Mouse (Mus musculus) lung, adult 2 months (tissue): ENCODE data around the gene Snx30.

Source experiments
- CTCF ChIP-seq: fragments of 200-500 bp; IDR thresholded peaks from 2 replicates; pipeline ENCODE4 v1.5.1; 2011; ENCODE audit warnings: mild to moderate bottlenecking, low read length, control low read depth; ENCODE audit not compliant: insufficient read depth
- POLR2A ChIP-seq: fragments of 200-500 bp; IDR thresholded peaks from 2 replicates; pipeline ENCODE4 v1.6.1; 2011; ENCODE audit warnings: low read depth, mild to moderate bottlenecking, control low read depth, low read length, borderline replicate concordance; ENCODE audit errors: extremely low read depth

- no peak for TF ChIP-seq CTCF
- no peak for TF ChIP-seq POLR2A
Observed at GRCm38 (mm10) chr4:59819054-59819472, 13.4 kb downstream of the Snx30 start.
